Mouse (Mus musculus): ENCODE data around the gene Nup88. TPM values are rescaled to one million over a fixed set of nuclear protein-coding genes. Genes with fewer than 3 reads are reported as not detected.

Gene Nup88
- polyA plus RNA-seq, 1 experiment, result 227 TPM

DNA sequence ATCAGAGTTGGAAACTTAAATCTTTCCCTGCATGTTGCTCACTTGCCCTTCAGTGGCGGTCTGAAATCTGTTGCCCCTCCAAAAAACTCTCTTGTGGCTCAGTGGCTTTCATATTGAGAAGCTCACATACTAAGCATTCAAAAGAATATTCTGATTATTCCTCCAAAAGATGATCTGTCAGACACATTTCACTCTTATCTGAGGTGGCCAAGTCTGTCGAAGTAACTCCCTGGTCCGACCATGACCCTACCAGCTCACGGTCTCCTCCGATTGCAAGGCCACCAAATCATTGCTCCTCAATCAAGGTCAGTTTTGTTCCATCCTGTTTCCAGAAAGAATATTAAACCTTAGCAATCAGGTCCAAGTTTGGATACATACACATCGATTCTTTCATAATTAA, 37.3 kb upstream of the Nup88 start:
- Histone ChIP-seq H3K36me3 (ENCODE audit: control insufficient read depth, insufficient read depth, low read length, poor library complexity, severe bottlenecking) (peaks cover 27% of the 10 kb centered on the region), H3K27ac (ENCODE audit: insufficient read depth, low read length) (no peak overlapping the region), H3K4me1 (ENCODE audit: control insufficient read depth, insufficient read depth, low read length) (no peaks in the 10 kb centered on the region), H3K9ac (ENCODE audit: low read depth, poor library complexity, severe bottlenecking) (no peak overlapping the region), H3K27me3 (ENCODE audit: control insufficient read depth, insufficient read depth, low read length, poor library complexity, severe bottlenecking) (no peaks in the 10 kb centered on the region), H3K4me3 (ENCODE audit: low read depth, low read length) (no peak overlapping the region), H3K9me3 (replicated peaks; ENCODE audit: control insufficient read depth, insufficient read depth, low read length, poor library complexity, severe bottlenecking) (no peaks in the 10 kb centered on the region)
- TF ChIP-seq POLR2A (IDR thresholded peaks at IDR 0.05; ENCODE audit: insufficient read depth, low read length), result no peak
- TF ChIP-seq EP300 (IDR thresholded peaks at IDR 0.05; ENCODE audit: insufficient read depth, low read depth, low read length), result no peak
- TF ChIP-seq CTCF (IDR thresholded peaks at IDR 0.05; ENCODE audit: low read depth, low read length), result no peak

DNA sequence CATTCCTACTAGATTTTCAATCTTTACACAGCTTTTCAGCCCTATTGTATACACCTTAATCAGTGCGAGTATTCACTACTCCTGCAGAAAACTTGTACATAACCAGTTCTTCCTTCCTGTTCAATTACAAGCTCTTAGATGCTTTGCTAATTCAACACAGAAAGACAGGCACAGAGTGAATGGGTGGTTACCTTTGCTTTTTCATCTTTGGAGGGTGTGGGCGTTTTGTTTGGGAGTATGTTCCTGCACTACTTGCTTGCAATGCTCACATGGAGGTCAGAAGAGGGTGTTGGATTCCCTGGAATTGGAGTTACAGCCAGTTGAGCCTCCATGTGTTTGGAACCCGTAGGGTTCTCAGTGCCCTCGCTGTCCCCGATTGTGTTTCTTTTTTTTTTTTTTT, 35.3 kb upstream of the Nup88 start:
- H3K36me3 ChIP-seq (ENCODE audit: control insufficient read depth, insufficient read depth, low read length, poor library complexity, severe bottlenecking), result peaks cover 22% of the 10 kb centered on the region
- H3K27me3 ChIP-seq (ENCODE audit: control insufficient read depth, insufficient read depth, low read length, poor library complexity, severe bottlenecking), result no peaks in the 10 kb centered on the region
- TF ChIP-seq POLR2A (IDR thresholded peaks at IDR 0.05; ENCODE audit: insufficient read depth, low read length) (no peak), CTCF (IDR thresholded peaks at IDR 0.05; ENCODE audit: low read depth, low read length) (no peak), EP300 (IDR thresholded peaks at IDR 0.05; ENCODE audit: insufficient read depth, low read depth, low read length) (no peak)
- no peak overlapping the region for H3K9ac ChIP-seq (ENCODE audit: low read depth, poor library complexity, severe bottlenecking)
- no peaks in the 10 kb centered on the region for H3K4me1 ChIP-seq (ENCODE audit: control insufficient read depth, insufficient read depth, low read length)
- no peaks in the 10 kb centered on the region for H3K9me3 ChIP-seq (replicated peaks; ENCODE audit: control insufficient read depth, insufficient read depth, low read length, poor library complexity, severe bottlenecking)
- H3K4me3 ChIP-seq (ENCODE audit: low read depth, low read length), result no peak overlapping the region
- H3K27ac ChIP-seq (ENCODE audit: insufficient read depth, low read length), result no peak overlapping the region

DNA sequence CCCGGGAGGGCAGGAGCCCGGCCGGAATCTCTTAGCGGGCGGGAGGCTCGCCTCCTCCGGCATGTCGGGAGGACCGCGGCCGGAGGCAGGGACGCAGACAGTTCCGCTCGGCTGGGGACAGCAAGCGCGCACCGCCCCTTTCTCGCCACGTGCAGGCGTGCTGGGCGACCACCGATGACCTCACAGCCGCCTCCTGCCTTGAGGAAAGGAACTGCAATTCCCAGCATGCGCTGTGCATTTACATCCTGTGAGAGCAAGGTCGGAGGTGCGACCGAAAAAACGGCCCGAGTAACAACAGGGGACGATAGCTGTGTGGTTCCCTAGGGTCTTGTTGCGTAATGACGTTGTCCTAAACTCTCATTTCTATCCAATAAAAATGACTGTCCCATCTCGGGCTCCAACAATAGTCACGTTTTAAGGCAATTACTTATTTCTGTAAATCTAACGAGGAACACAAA, 34.6 kb upstream of the Nup88 start, which contains the start of gene Dhx33:
Gene Dhx33, minus strand, starts transcription at position 122 of the 458 bp plus-strand sequence.
- no peaks in the 10 kb centered on the region for H3K4me1 ChIP-seq (ENCODE audit: control insufficient read depth, insufficient read depth, low read length)
- H3K36me3 ChIP-seq (ENCODE audit: control insufficient read depth, insufficient read depth, low read length, poor library complexity, severe bottlenecking), result peaks cover 22% of the 10 kb centered on the region
- no peaks in the 10 kb centered on the region for H3K27me3 ChIP-seq (ENCODE audit: control insufficient read depth, insufficient read depth, low read length, poor library complexity, severe bottlenecking)
- H3K4me3 ChIP-seq (ENCODE audit: low read depth, low read length), result peak within 1 kb of the TSS; percentile 84
- H3K27ac ChIP-seq (ENCODE audit: insufficient read depth, low read length), result no peak within 1 kb of the TSS
- TF ChIP-seq POLR2A (IDR thresholded peaks at IDR 0.05; ENCODE audit: insufficient read depth, low read length) (no peak), EP300 (IDR thresholded peaks at IDR 0.05; ENCODE audit: insufficient read depth, low read depth, low read length) (0 out of 2 replicates have a peak, but pooled peaks have one; percentile 26)
- no peaks in the 10 kb centered on the region for H3K9me3 ChIP-seq (replicated peaks; ENCODE audit: control insufficient read depth, insufficient read depth, low read length, poor library complexity, severe bottlenecking)
- peak within 1 kb of the TSS; percentile 95 for H3K9ac ChIP-seq (ENCODE audit: low read depth, poor library complexity, severe bottlenecking)

DNA sequence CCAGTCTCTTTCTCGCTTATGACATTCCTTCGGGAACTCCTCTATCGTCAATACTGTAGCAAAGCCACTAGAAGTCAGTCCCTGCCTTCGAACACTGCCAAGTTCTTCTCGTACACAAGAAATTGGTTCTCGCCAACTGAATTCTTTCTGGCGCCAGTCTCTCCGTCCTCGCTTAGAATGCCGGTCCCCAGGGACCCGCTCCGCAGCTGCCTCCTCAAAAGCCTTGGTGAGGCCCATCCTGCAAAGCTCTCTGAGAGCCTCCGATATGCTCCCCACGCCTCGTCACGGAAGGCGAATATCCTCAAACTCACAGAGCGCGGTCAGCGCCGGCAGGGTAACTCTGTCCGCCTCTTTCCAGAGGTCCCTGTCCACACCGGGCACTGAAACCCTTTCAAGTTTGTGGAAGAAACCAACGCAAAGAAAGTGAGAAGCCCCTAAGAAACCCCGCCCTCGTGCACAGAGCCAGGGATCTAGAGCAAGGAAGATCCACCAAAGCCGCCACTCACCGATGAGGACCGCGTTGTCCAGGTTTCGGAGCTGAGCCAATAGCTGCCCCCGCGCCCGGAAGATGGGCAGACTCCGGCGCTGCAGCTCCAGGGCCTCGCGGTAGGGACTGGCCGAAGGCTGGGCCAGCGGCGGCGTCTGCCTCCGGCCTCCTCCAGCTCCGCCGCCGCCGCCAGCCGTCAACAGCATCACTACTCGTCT, 34.0 kb upstream of the Nup88 start:
- peaks cover 25% of the 10 kb centered on the region for H3K36me3 ChIP-seq (ENCODE audit: control insufficient read depth, insufficient read depth, low read length, poor library complexity, severe bottlenecking)
- H3K27ac ChIP-seq (ENCODE audit: insufficient read depth, low read length), result no peak overlapping the region
- no peak for TF ChIP-seq POLR2A (IDR thresholded peaks at IDR 0.05; ENCODE audit: insufficient read depth, low read length)
- no peak for TF ChIP-seq CTCF (IDR thresholded peaks at IDR 0.05; ENCODE audit: low read depth, low read length)
- TF ChIP-seq EP300 (IDR thresholded peaks at IDR 0.05; ENCODE audit: insufficient read depth, low read depth, low read length), result no peak

DNA sequence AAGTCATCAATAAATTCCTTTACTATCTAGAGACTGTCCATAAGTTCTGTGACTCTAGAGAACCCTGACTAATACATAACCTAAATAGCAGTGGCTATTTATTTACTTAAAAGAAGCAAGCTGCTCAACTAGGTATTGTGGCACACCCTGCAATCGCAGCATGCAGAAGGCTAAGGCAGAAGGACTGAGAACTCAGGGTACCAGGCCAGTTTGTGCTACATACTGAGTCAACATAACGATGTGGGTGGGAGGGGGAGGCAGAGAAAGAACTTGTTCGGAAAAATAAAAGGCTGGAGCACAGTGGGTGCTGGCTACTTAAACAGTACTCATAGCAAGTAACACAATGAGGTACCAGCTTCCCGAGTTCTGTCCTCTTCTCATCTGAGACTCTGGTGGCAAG, 31.4 kb upstream of the Nup88 start:
- Histone ChIP-seq H3K27ac (ENCODE audit: insufficient read depth, low read length) (no peak overlapping the region), H3K4me3 (ENCODE audit: low read depth, low read length) (no peak overlapping the region), H3K36me3 (ENCODE audit: control insufficient read depth, insufficient read depth, low read length, poor library complexity, severe bottlenecking) (peaks cover 36% of the 10 kb centered on the region), H3K27me3 (ENCODE audit: control insufficient read depth, insufficient read depth, low read length, poor library complexity, severe bottlenecking) (no peaks in the 10 kb centered on the region), H3K9ac (ENCODE audit: low read depth, poor library complexity, severe bottlenecking) (no peak overlapping the region), H3K9me3 (replicated peaks; ENCODE audit: control insufficient read depth, insufficient read depth, low read length, poor library complexity, severe bottlenecking) (no peaks in the 10 kb centered on the region), H3K4me1 (ENCODE audit: control insufficient read depth, insufficient read depth, low read length) (no peaks in the 10 kb centered on the region)
- no peak for TF ChIP-seq POLR2A (IDR thresholded peaks at IDR 0.05; ENCODE audit: insufficient read depth, low read length)
- no peak for TF ChIP-seq CTCF (IDR thresholded peaks at IDR 0.05; ENCODE audit: low read depth, low read length)
- TF ChIP-seq EP300 (IDR thresholded peaks at IDR 0.05; ENCODE audit: insufficient read depth, low read depth, low read length), result no peak

More for the DNA sequence above, 34.0 kb upstream of the Nup88 start:
- no peaks in the 10 kb centered on the region for H3K9me3 ChIP-seq (replicated peaks; ENCODE audit: control insufficient read depth, insufficient read depth, low read length, poor library complexity, severe bottlenecking)
- H3K4me3 ChIP-seq (ENCODE audit: low read depth, low read length), result peak overlapping the region; percentile 84
- H3K4me1 ChIP-seq (ENCODE audit: control insufficient read depth, insufficient read depth, low read length), result no peaks in the 10 kb centered on the region
- no peaks in the 10 kb centered on the region for H3K27me3 ChIP-seq (ENCODE audit: control insufficient read depth, insufficient read depth, low read length, poor library complexity, severe bottlenecking)
- peak overlapping the region; percentile 95 for H3K9ac ChIP-seq (ENCODE audit: low read depth, poor library complexity, severe bottlenecking)

DNA sequence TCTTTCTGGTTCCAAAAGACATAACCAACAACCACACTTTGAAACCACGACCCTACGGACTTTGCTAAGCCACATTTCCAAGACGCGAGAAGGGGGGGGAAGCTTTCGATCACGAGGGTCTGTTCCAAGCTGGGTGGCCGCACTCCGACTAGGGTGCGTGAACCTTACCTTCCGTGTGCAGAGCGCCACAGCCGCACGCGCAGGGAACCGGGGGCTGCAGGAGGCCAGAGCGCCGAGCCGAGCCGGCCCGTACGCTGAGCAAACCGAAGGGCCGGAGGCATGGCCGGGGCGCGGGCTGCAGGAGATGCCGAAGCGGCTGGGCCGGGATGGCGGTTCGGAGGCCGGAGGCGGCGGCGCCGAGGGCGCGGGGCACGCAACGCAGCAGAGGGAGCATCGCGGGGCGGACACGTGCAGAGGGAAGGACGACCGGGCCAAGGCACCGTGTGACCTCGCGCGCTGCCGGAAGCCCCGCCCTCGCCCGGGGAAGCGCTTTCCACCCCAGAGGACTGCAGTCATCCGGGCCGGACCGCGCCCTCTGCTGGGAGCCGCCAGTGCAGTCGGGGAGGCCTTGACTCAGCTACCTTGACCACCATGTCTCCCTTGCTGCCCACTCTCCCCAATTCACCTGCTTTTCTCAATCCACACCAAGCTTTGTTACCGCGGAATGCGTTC, 12.9 kb upstream of the Nup88 start, which contains the start of gene C1qbp:
Gene C1qbp, minus strand, starts transcription at position 470 of the 672 bp plus-strand sequence.
- H3K36me3 ChIP-seq (ENCODE audit: control insufficient read depth, insufficient read depth, low read length, poor library complexity, severe bottlenecking), result peaks cover 64% of the 10 kb centered on the region
- H3K4me3 ChIP-seq (ENCODE audit: low read depth, low read length), result peak within 1 kb of the TSS; percentile 90

More for the DNA sequence above, 12.9 kb upstream of the Nup88 start, which contains the start of gene C1qbp:
- H3K9me3 ChIP-seq (replicated peaks; ENCODE audit: control insufficient read depth, insufficient read depth, low read length, poor library complexity, severe bottlenecking), result no peaks in the 10 kb centered on the region
- H3K27me3 ChIP-seq (ENCODE audit: control insufficient read depth, insufficient read depth, low read length, poor library complexity, severe bottlenecking), result no peaks in the 10 kb centered on the region
- H3K27ac ChIP-seq (ENCODE audit: insufficient read depth, low read length), result 0 out of 2 replicates have a peak within 1 kb of the TSS, but pooled peaks have one; percentile 9
- TF ChIP-seq EP300 (IDR thresholded peaks at IDR 0.05; ENCODE audit: insufficient read depth, low read depth, low read length) (peak; percentile 72; the same call in 1 of the 2 replicates), CTCF (IDR thresholded peaks at IDR 0.05; ENCODE audit: low read depth, low read length) (peak; percentile 90), POLR2A (IDR thresholded peaks at IDR 0.05; ENCODE audit: insufficient read depth, low read length) (peak; percentile 38)
- peak within 1 kb of the TSS; percentile 83 for H3K9ac ChIP-seq (ENCODE audit: low read depth, poor library complexity, severe bottlenecking)
- no peaks in the 10 kb centered on the region for H3K4me1 ChIP-seq (ENCODE audit: control insufficient read depth, insufficient read depth, low read length)
